In genomic region chr12:110078081-110078505, GRCm38 (mm10) we compare ENCODE assay signal across 10 mouse cellular contexts.
DNase-seq lines count a peak whose midpoint lies in the region; ATAC-seq lines count a peak whose summit lies in the region.
"Had no signal": no experiment of that assay in that cellular context is flagged by ENCODE, and none has a peak within 500 bp of the region (broad histone marks: within the 10 kb centered on the region; RNA-seq: fewer than 3 reads in every experiment).

No protein-coding gene starts in this region.

- ATAC-seq in midbrain, embryonic 14.5 days (ENCODE audit: low FRiP score, low TSS enrichment), result no peak

- no peaks in the 10 kb centered on the region for H3K4me1 ChIP-seq in midbrain, embryonic 14.5 days (ENCODE audit: control insufficient read depth, insufficient read depth, low read length)

- H3K9me3 ChIP-seq in midbrain, embryonic 14.5 days (ENCODE audit: control insufficient read depth, low read length), result no peaks in the 10 kb centered on the region
- H3K9me3 ChIP-seq: neural tube, embryonic 13.5 days had no signal

- no peaks in the 10 kb centered on the region for H3K36me3 ChIP-seq in midbrain, embryonic 14.5 days (ENCODE audit: control insufficient read depth, insufficient read depth, low read length)
- H3K36me3 ChIP-seq: neural tube, embryonic 13.5 days had no signal

- DNase-seq in NIH3T3 (ENCODE audit: low read depth), result peak; percentile 23
- peak; percentile 80 to 84 for DNase-seq in adrenal gland, postnatal 36 days
- DNase-seq in kidney, adult 18-20 months, result peak; percentile 40
- peak; percentile 47 for DNase-seq in lung, postnatal 14 days
- no peak for DNase-seq in thymus, postnatal 10 days (ENCODE audit: low spot score in 2 of 2)
- DNase-seq in spleen, postnatal 10 days (ENCODE audit: low spot score in 2 of 2), result no peak
- DNase-seq in frontal cortex, postnatal 10 days (ENCODE audit: low spot score in 2 of 2), result no peak
- no peak for DNase-seq in midbrain, embryonic 14.5 days

- H3K27me3 ChIP-seq in midbrain, embryonic 14.5 days (ENCODE audit: control insufficient read depth, insufficient read depth, low read length), result no peaks in the 10 kb centered on the region
- H3K27me3 ChIP-seq: neural tube, embryonic 13.5 days had no signal

- H3K27ac ChIP-seq in midbrain, embryonic 14.5 days (replicated peaks; ENCODE audit: low read depth, low read length), result no peak overlapping the region
- H3K27ac ChIP-seq: macrophage; neural tube, embryonic 13.5 days had no signal

- no peak overlapping the region for H3K4me2 ChIP-seq in midbrain, embryonic 14.5 days (ENCODE audit: low read length)
- H3K4me2 ChIP-seq: neural tube, embryonic 13.5 days had no signal

- 51% methylated on average over 13 of the region's 13 CpGs for WGBS in midbrain, embryonic 14.5 days

- no peak overlapping the region for H3K4me3 ChIP-seq in midbrain, embryonic 14.5 days (replicated peaks; ENCODE audit: low read depth, low read length)
- H3K4me3 ChIP-seq: neural tube, embryonic 13.5 days had no signal

- H3K9ac ChIP-seq in midbrain, embryonic 14.5 days (replicated peaks; ENCODE audit: low read length), result no peak overlapping the region
- H3K9ac ChIP-seq: neural tube, embryonic 13.5 days had no signal

Comparison
In these comparisons a context has a peak if more than half of its experiments do, and no peak if none do; other contexts are left out.
1. DNase-seq: peak in NIH3T3 (single experiment), adrenal gland, postnatal 36 days (2 of 2), kidney, adult 18-20 months (single experiment) and lung, postnatal 14 days (single experiment); none in thymus, postnatal 10 days (0 of 2), spleen, postnatal 10 days (0 of 2), frontal cortex, postnatal 10 days (0 of 2) and midbrain, embryonic 14.5 days (single experiment).